Mouse (Mus musculus) heart, postnatal 25 days (tissue): ENCODE measurements at regions not wholly inside any gene's neighbourhood (a gene's known extent, or its start where the extent isn't known, plus 50 kb on each side); places are given as distances from the start of the nearest gene placed in this dataset.

Source experiments
- DNase-seq: peaks from one replicate; pipeline ENCODE4 v3.0.0; 2022; ENCODE audit warnings: low spot score
- intact Hi-C: fragments of 180-260 bp; cut with DNase I; formaldehyde crosslinking; loops from one replicate; pipeline ENCODE4 v1.15.1; 2025

- intact Hi-C loops = no loop called here
- DNase-seq = no peak
Measured at GRCm38 (mm10) chr1:61471779-61472578, 166.6 kb upstream of the Pard3b start.

- intact Hi-C loops = no loop called here
- no peak for DNase-seq
Measured at GRCm38 (mm10) chr1:61472579-61473242, 165.9 kb upstream of the Pard3b start.

- DNase-seq = no peak
- intact Hi-C loops = no loop called here
Measured at GRCm38 (mm10) chr1:61485459-61485858, 153.2 kb upstream of the Pard3b start.

- intact Hi-C loops = no loop called here
- DNase-seq = no peak
Measured at GRCm38 (mm10) chr1:61524886-61525285, 113.7 kb upstream of the Pard3b start.

- intact Hi-C loops = no loop called here
- no peak for DNase-seq
Measured at GRCm38 (mm10) chr1:61525881-61526280, 112.7 kb upstream of the Pard3b start.

- intact Hi-C loops = no loop called here
- no peak for DNase-seq
Measured at GRCm38 (mm10) chr1:61528757-61529156, 109.9 kb upstream of the Pard3b start.

- no peak for DNase-seq
- intact Hi-C loops = no loop called here
Measured at GRCm38 (mm10) chr1:61530166-61530565, 108.5 kb upstream of the Pard3b start.

GRCm38 (mm10) chr1:61531487-61531886 lies 107.1 kb upstream of the Pard3b start:
- intact Hi-C loops = no loop called here
- DNase-seq = no peak

GRCm38 (mm10) chr1:61540081-61540480 lies 98.5 kb upstream of the Pard3b start:
- intact Hi-C loops = no loop called here
- DNase-seq = no peak

- DNase-seq = no peak
- intact Hi-C loops = no loop called here
Measured at GRCm38 (mm10) chr1:61541166-61541565, 97.5 kb upstream of the Pard3b start.

GRCm38 (mm10) chr1:61552577-61553517 lies 85.8 kb upstream of the Pard3b start:
- intact Hi-C loops = no loop called here
- no peak for DNase-seq

- intact Hi-C loops = no loop called here
- no peak for DNase-seq
Measured at GRCm38 (mm10) chr1:61559514-61559913, 79.1 kb upstream of the Pard3b start.

- no peak for DNase-seq
- intact Hi-C loops = no loop called here
Measured at GRCm38 (mm10) chr1:61562091-61562490, 76.5 kb upstream of the Pard3b start.

GRCm38 (mm10) chr1:61565471-61565870 lies 73.2 kb upstream of the Pard3b start:
- DNase-seq = no peak
- intact Hi-C loops = no loop called here

GRCm38 (mm10) chr1:61574276-61574675 lies 64.3 kb upstream of the Pard3b start:
- intact Hi-C loops = no loop called here
- no peak for DNase-seq

- DNase-seq = no peak
- intact Hi-C loops = no loop called here
Measured at GRCm38 (mm10) chr1:61576758-61577157, 61.9 kb upstream of the Pard3b start.

GRCm38 (mm10) chr1:61587251-61587650 lies 51.4 kb upstream of the Pard3b start:
- intact Hi-C loops = no loop called here
- no peak for DNase-seq
